Mouse (Mus musculus): ENCODE results near the gene Casp9. TPM values are rescaled to one million over a fixed set of nuclear protein-coding genes. Genes with fewer than 3 reads are reported as not detected.

The Casp9 gene
- total and polyA plus RNA-seq, 3 experiments: 18.7 to 25.7 (median 21.7) TPM

GRCm38 (mm10) chr4:141830381-141830780 is 37.0 kb downstream of the Casp9 start:
- DNase-seq (ENCODE audit: low spot score) (no peak), ATAC-seq (ENCODE audit: extremely low read depth, insufficient number of reproducible peaks, low FRiP score, poor library complexity, severe bottlenecking) (no peak)
- TF ChIP-seq GATA2 (IDR thresholded peaks at IDR 0.05; ENCODE audit: borderline replicate concordance, low read depth, low read length) (no peak), POLR2AphosphoS5 (IDR thresholded peaks at IDR 0.05; ENCODE audit: insufficient replicate concordance, low read depth, low read length) (no peak), GATA1 (IDR thresholded peaks at IDR 0.05; ENCODE audit: borderline replicate concordance, low read length) (no peak), CTCF (IDR thresholded peaks at IDR 0.05; ENCODE audit: low read depth, low read length) (no peak), TAL1 (conservative IDR thresholded peaks at IDR 0.05; ENCODE audit: low read depth, low read length) (no peak)
- H3K27me3 ChIP-seq (ENCODE audit: insufficient read depth, low read length): peaks cover 22% of the 10 kb centered on the region
- H3K9me3 ChIP-seq (replicated peaks): no peaks in the 10 kb centered on the region
- no peaks in the 10 kb centered on the region; the same call in 1 of the 2 replicates for H3K4me1 ChIP-seq (ENCODE audit: insufficient read depth, low read depth, low read length)
- no peaks in the 10 kb centered on the region for H3K36me3 ChIP-seq (replicated peaks)
- H3K4me3 ChIP-seq (ENCODE audit: low read depth, low read length): no peak overlapping the region

- DNase-seq (ENCODE audit: low spot score) (no peak), ATAC-seq (ENCODE audit: extremely low read depth, insufficient number of reproducible peaks, low FRiP score, poor library complexity, severe bottlenecking) (no peak)
- no peak overlapping the region for H3K4me3 ChIP-seq (ENCODE audit: low read depth, low read length)
- no peak for TF ChIP-seq CTCF (IDR thresholded peaks at IDR 0.05; ENCODE audit: low read depth, low read length)
- no peak for TF ChIP-seq GATA2 (IDR thresholded peaks at IDR 0.05; ENCODE audit: borderline replicate concordance, low read depth, low read length)
- TF ChIP-seq POLR2AphosphoS5 (IDR thresholded peaks at IDR 0.05; ENCODE audit: insufficient replicate concordance, low read depth, low read length): no peak
- no peak for TF ChIP-seq GATA1 (IDR thresholded peaks at IDR 0.05; ENCODE audit: borderline replicate concordance, low read length)
- no peak for TF ChIP-seq TAL1 (conservative IDR thresholded peaks at IDR 0.05; ENCODE audit: low read depth, low read length)
- H3K9me3 ChIP-seq (replicated peaks): no peaks in the 10 kb centered on the region
- H3K27me3 ChIP-seq (ENCODE audit: insufficient read depth, low read length): peaks cover 17% of the 10 kb centered on the region
- H3K36me3 ChIP-seq (replicated peaks): no peaks in the 10 kb centered on the region
- H3K4me1 ChIP-seq (ENCODE audit: insufficient read depth, low read depth, low read length): no peaks in the 10 kb centered on the region; the same call in 1 of the 2 replicates
Measured at GRCm38 (mm10) chr4:141831361-141831760, 37.9 kb downstream of the Casp9 start.

GRCm38 (mm10) chr4:141833911-141834310 is 40.5 kb downstream of the Casp9 start:
- Histone ChIP-seq H3K4me3 (ENCODE audit: low read depth, low read length) (no peak overlapping the region), H3K4me1 (ENCODE audit: insufficient read depth, low read depth, low read length) (no peaks in the 10 kb centered on the region; the same call in 1 of the 2 replicates), H3K27me3 (ENCODE audit: insufficient read depth, low read length) (peaks cover 10% of the 10 kb centered on the region), H3K36me3 (replicated peaks) (no peaks in the 10 kb centered on the region), H3K9me3 (replicated peaks) (no peaks in the 10 kb centered on the region)
- DNase-seq (ENCODE audit: low spot score): no peak
- no peak for ATAC-seq (ENCODE audit: extremely low read depth, insufficient number of reproducible peaks, low FRiP score, poor library complexity, severe bottlenecking)
- TF ChIP-seq TAL1 (conservative IDR thresholded peaks at IDR 0.05; ENCODE audit: low read depth, low read length) (no peak), CTCF (IDR thresholded peaks at IDR 0.05; ENCODE audit: low read depth, low read length) (no peak), GATA2 (IDR thresholded peaks at IDR 0.05; ENCODE audit: borderline replicate concordance, low read depth, low read length) (no peak), GATA1 (IDR thresholded peaks at IDR 0.05; ENCODE audit: borderline replicate concordance, low read length) (no peak), POLR2AphosphoS5 (IDR thresholded peaks at IDR 0.05; ENCODE audit: insufficient replicate concordance, low read depth, low read length) (no peak)

GRCm38 (mm10) chr4:141834536-141835095 is 41.2 kb downstream of the Casp9 start:
- DNase-seq (ENCODE audit: low spot score) (no peak), ATAC-seq (ENCODE audit: extremely low read depth, insufficient number of reproducible peaks, low FRiP score, poor library complexity, severe bottlenecking) (no peak)
- H3K27me3 ChIP-seq (ENCODE audit: insufficient read depth, low read length): peaks cover 10% of the 10 kb centered on the region
- TF ChIP-seq GATA2 (IDR thresholded peaks at IDR 0.05; ENCODE audit: borderline replicate concordance, low read depth, low read length) (no peak), TAL1 (conservative IDR thresholded peaks at IDR 0.05; ENCODE audit: low read depth, low read length) (no peak), POLR2AphosphoS5 (IDR thresholded peaks at IDR 0.05; ENCODE audit: insufficient replicate concordance, low read depth, low read length) (no peak), GATA1 (IDR thresholded peaks at IDR 0.05; ENCODE audit: borderline replicate concordance, low read length) (no peak), CTCF (IDR thresholded peaks at IDR 0.05; ENCODE audit: low read depth, low read length) (no peak)
- H3K4me3 ChIP-seq (ENCODE audit: low read depth, low read length): no peak overlapping the region
- no peaks in the 10 kb centered on the region for H3K36me3 ChIP-seq (replicated peaks)
- no peaks in the 10 kb centered on the region; the same call in 1 of the 2 replicates for H3K4me1 ChIP-seq (ENCODE audit: insufficient read depth, low read depth, low read length)
- H3K9me3 ChIP-seq (replicated peaks): no peaks in the 10 kb centered on the region

GRCm38 (mm10) chr4:141845999-141846398 is 52.6 kb downstream of the Casp9 start, which contains the start of gene Ctrc:
Gene Ctrc, minus strand, starts transcription at chr4:141846359.
- H3K4me3 ChIP-seq (ENCODE audit: low read depth, low read length): no peak within 1 kb of the TSS
- ATAC-seq (ENCODE audit: extremely low read depth, insufficient number of reproducible peaks, low FRiP score, poor library complexity, severe bottlenecking) (no peak), DNase-seq (ENCODE audit: low spot score) (no peak)
- no peaks in the 10 kb centered on the region; the same call in 1 of the 2 replicates for H3K4me1 ChIP-seq (ENCODE audit: insufficient read depth, low read depth, low read length)
- no peaks in the 10 kb centered on the region for H3K9me3 ChIP-seq (replicated peaks)
- no peak for TF ChIP-seq GATA2 (IDR thresholded peaks at IDR 0.05; ENCODE audit: borderline replicate concordance, low read depth, low read length)
- TF ChIP-seq CTCF (IDR thresholded peaks at IDR 0.05; ENCODE audit: low read depth, low read length): no peak
- TF ChIP-seq POLR2AphosphoS5 (IDR thresholded peaks at IDR 0.05; ENCODE audit: insufficient replicate concordance, low read depth, low read length): no peak
- TF ChIP-seq TAL1 (conservative IDR thresholded peaks at IDR 0.05; ENCODE audit: low read depth, low read length): no peak
- TF ChIP-seq GATA1 (IDR thresholded peaks at IDR 0.05; ENCODE audit: borderline replicate concordance, low read length): no peak
- H3K36me3 ChIP-seq (replicated peaks): no peaks in the 10 kb centered on the region
- H3K27me3 ChIP-seq (ENCODE audit: insufficient read depth, low read length): peaks cover 23% of the 10 kb centered on the region

- Histone ChIP-seq H3K9me3 (replicated peaks) (no peaks in the 10 kb centered on the region), H3K4me3 (ENCODE audit: low read depth, low read length) (no peak overlapping the region), H3K4me1 (ENCODE audit: insufficient read depth, low read depth, low read length) (0 out of 2 replicates have a peak, but pooled peaks cover 4% of the 10 kb centered on the region), H3K27me3 (ENCODE audit: insufficient read depth, low read length) (no peaks in the 10 kb centered on the region), H3K36me3 (replicated peaks) (peaks cover 12% of the 10 kb centered on the region)
- TF ChIP-seq TAL1 (conservative IDR thresholded peaks at IDR 0.05; ENCODE audit: low read depth, low read length) (no peak), CTCF (IDR thresholded peaks at IDR 0.05; ENCODE audit: low read depth, low read length) (peak; percentile 39; the same call in 1 of the 2 replicates)
- no peak for DNase-seq (ENCODE audit: low spot score)
- ATAC-seq (ENCODE audit: extremely low read depth, insufficient number of reproducible peaks, low FRiP score, poor library complexity, severe bottlenecking): no peak
Measured at GRCm38 (mm10) chr4:141853437-141853836, 60.0 kb downstream of the Casp9 start.
